Mouse (Mus musculus) kidney, adult 9 months (tissue): ENCODE measurements around the gene Phkg2.

Experiments used
- DNase-seq: peaks from one replicate; pipeline ENCODE4 v3.0.0; 2022

Phkg2 gene

DNA sequence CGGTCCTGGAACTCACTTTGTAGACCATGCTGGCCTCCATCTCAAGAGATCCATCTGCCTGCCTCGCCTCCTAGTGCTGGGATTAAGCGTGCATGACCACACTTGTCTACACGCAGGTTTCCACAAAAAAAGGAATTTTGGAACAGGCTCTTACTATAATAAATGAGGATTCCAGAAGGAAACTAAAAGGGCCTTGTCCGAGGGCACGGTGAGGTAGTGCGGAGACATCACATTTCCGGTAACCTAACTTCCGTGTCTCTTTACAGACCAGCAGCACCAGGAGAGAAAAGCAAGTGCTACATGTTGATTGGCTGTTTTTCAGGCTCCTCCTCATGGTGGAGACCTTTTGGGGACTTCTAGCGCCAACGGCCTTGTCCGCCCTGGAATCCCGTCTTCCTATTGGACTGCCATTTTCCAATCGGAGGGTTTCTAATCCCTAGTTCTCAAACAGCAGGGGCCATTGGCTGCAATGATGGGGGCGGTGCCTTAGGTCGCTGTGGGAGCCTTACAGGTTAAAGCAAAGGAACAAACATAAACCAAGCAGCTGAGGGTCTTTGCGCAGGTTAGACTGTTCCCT is at the start of gene Phkg2:
Gene Phkg2, plus strand, starts transcription at position 446 of the 577 bp plus-strand sequence.
- peak; percentile 99 for DNase-seq

GRCm38 (mm10) chr7:127541671-127542070 is 31.5 kb upstream of the Phkg2 start:
- DNase-seq, result no peak

DNA sequence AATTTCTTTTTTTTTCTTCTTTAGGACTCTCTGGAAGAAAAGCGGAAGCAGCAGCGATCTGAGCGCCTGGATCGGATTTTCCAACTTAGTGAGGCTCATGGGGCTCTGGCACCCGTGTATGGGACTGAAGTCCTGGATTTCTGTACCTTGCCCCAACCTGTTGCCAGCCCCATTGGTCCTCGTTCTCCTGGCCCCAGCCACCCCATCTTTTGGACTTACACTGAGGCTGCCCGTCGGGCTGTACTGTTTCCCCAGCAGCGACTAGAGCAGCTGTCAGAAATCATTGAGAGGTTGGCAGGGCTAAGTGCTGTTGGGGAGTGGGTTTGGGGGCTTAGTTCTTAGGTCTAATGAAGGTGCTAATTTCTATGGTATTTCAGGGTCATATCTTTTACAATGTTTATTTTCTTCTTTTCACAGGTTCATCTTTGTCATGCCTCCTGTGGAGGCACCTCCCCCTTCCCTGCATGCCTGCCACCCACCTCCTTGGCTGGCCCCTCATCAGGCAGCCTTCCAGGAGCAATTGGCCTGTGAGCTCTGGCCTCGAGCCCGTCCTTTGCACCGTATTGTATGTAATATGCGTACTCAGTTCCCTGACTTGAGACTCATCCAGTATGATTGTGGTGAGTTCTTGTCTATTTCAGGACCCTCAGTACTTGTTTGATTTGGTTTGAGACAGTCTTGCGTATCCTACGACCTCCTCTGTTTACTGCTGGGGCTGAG is 23.9 kb upstream of the Phkg2 start:
- no peak for DNase-seq

- no peak for DNase-seq
These were observed 21.6 kb upstream of the Phkg2 start for GRCm38 (mm10) chr7:127551558-127551957.

DNA sequence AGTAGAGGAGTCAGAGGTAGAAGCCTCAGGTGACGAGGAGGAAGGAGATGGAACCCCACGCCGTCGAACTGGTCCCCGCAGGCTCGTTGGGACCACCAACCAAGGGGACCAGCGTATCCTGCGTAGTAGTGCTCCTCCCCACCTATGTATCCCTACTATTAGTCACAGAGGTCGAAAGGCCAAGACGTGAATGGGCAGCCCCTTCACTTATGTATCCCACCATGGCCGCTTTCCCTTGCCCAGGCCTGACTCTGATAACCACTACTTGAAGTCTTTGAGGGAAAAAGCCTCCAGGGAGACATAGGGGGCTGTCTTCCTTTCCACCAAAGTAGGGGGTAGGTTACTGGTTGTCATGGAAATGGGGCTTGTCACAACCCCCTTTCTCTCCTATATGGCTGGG is 12.6 kb upstream of the Phkg2 start:
- DNase-seq, result no peak

DNA sequence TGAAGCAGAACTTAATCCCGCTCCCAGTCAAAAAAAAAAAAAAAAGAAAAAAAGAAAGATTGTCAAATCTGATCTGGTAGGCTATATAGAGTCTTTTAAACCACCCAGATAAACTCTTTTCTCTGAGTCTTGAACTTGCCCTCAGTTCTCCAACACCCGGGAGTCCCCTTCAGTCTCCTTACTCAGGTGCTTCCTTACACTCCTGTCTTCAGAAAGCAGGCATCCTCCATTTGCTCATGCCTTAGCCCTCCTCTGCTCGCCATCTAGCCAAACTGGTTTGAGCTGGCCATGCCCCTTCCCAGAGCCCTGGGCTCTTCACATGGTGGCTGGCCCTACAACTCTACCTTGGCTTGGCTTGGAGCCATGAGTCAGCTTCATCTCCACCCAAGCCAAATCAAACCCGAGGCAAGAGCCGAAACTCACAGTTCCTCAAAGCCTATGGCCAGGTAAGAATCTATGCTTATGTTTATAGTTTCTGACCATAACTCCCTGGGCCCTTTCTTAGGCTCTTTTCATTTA is 11.7 kb upstream of the Phkg2 start, which contains the start of gene Tmem265:
Gene Tmem265, plus strand, starts transcription at position 51 of the 519 bp plus-strand sequence.
- no peak for DNase-seq

DNA sequence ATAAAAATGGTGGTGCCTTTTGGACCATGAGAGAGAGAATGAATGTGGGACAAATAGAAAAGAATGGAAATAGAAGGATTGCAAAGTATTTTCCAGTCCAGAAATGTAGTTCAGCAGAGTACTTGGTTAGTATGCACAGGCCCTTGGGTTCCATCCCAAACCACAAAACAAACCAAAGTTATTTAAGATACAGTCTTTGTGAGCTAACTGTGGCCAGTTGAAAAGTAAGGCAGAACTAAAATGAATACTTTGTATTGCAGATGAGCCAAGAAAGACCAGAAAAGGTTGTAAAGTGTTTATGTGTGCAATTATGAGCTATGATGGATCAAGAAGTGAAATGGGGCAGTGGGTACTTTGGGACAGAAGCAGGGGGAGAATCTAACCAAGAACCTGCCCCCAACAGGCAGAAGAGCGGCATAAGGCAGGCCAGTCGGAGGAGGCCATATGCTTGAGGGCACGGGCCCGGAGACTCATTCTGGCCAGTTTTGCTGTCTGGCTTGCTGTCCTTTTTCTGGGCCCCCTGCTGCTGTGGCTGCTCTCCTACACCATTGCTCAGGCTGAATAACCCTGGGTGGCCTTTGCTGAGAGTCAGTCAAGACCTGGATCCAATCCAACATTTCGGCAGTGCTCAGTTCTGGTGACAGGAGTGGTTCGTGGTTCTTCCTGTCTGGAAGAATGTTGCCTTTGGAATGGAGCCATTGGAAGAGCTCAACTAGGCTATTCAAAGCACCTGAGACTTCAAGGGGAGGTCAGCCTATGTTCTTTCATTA is 8.6 kb upstream of the Phkg2 start:
- DNase-seq, result peak; percentile 50

GRCm38 (mm10) chr7:127573503-127574008 is 416 bp downstream of the Phkg2 start:
- no peak for DNase-seq

DNA sequence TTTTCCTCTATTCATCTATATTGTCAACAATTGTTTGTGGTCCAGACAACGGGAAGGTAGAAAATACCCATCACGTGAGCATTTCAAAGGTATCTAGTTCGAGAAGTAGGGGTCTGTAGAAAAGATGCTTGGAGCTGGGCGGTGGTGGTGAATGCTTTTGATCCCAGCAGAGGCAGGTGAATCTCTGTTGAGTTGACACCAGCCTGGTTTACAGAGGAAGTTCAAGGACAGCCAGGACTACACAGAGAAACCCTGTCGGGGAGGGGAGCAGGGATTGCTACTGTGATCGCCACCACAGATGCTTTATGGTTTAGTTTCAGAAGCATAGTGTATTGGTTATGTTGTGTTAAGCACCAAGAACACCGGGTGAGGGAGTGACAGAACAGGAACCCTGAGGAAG is 975 bp downstream of the Phkg2 start:
- no peak for DNase-seq

DNA sequence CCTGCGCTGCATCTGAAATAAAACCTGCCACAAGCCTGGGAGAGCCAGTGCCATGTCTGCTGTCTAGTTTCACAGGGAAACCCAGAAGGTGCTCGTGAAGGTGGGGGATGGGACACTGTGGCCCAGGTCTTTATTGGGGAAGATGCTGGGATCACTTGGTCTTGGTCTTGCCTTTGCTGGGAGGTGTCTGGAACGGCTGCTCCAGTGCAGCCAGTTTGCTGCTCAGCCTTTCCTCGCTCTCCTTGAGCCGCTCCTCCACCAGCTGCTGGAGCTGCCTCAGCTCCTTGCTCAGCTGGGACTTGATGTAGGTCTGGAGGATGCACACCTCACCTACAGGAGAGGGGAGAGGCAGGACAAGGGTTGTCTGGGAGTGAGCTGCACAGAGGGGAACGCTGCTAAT is 10.1 kb downstream of the Phkg2 start:
- no peak for DNase-seq

DNA sequence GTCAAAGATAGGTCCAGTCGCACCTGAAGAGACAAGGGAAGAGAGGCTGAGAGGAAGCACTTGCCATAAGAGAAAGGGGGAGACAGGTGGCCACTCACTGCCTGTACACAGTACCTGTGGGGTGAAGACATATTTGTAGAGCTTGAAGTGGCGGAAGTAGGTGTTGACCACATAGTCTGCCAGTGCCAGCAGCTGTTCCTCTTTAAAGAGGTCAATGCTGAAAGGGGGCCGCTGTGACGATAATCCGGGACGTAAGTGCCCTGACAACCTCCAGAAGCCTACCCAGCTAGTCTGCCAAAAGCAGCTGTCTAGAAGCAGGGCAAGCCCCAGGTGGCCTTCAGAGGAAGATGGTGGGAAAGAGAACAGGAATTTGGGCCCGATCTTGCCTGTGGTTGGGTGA is 11.9 kb downstream of the Phkg2 start:
- no peak for DNase-seq

GRCm38 (mm10) chr7:127586149-127586548 is 13.0 kb downstream of the Phkg2 start:
- DNase-seq, result no peak

- DNase-seq, result no peak
These were observed 14.1 kb downstream of the Phkg2 start for GRCm38 (mm10) chr7:127587196-127587595.

DNA sequence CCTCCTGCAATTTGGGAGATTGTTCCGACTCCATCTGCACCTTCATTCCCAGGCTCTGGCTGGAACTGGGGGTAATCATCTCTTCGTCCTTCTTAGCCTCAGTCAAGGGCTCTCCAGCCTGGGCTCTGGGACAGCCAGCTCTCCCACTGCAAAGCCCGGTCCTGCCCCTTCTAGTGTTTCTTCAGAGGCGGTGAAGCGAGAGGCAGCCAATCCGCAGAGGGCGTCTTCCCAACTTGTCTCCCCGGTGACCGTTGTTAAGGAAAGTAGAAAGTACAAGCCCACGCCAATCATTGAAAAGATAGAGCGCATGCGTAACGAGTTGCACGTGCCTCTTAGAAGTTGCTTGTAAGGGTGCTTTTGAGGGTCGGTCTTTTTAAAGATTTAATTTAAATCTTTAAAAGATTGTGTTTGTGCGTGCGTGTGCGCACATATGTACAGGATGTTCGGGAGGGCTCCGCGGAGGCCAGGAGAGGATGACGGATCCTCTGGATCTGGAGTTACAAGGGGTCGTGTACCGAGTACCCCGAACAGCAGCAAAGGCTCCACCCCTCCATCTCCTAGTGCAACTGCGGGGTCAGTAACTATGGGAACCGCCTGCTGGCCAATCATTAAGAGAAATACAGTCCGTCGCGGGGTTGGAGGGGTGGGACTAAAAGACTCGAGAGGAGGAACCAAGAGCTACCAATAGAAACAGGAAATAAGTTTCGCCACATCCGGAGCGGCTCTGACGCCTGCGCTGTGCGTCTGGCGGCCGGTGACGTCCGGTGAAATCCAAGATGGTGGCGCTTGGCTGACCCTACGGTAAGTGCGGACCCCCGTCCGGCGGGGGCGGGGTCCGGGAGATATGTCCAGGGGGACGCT is 15.1 kb downstream of the Phkg2 start, which contains the start of the genes Ccdc189 and Rnf40:
Gene Ccdc189, minus strand, starts transcription at position 585 of the 861 bp plus-strand sequence.
Gene Rnf40, plus strand, starts transcription at position 757 of the 861 bp plus-strand sequence.
- peak; percentile 99 for DNase-seq

GRCm38 (mm10) chr7:127588901-127589300 is 15.8 kb downstream of the Phkg2 start:
- DNase-seq, result no peak

DNA sequence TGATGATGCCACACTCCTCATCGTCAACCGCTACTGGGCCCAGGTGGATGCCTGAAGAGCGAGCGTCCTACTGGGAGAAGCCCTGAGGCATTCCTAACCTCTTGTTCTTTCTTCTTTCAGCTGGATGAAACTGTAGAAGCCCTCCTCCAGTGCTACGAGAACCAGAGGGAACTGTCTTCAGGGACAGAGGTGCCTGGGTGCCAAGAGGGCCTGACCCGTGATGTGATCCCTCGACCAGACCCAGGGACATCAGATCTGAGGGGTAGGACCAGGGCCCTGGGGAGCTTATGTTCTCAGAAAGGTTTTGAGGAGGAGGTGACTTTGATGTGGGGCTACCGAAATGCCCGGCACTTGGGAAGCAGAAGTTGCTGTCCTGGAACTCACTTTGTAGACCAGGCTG is 16.5 kb downstream of the Phkg2 start:
- no peak for DNase-seq

GRCm38 (mm10) chr7:127591108-127591507 is 18.0 kb downstream of the Phkg2 start:
- DNase-seq, result no peak

- no peak for DNase-seq
These were observed 19.4 kb downstream of the Phkg2 start for GRCm38 (mm10) chr7:127592575-127592974.

DNA sequence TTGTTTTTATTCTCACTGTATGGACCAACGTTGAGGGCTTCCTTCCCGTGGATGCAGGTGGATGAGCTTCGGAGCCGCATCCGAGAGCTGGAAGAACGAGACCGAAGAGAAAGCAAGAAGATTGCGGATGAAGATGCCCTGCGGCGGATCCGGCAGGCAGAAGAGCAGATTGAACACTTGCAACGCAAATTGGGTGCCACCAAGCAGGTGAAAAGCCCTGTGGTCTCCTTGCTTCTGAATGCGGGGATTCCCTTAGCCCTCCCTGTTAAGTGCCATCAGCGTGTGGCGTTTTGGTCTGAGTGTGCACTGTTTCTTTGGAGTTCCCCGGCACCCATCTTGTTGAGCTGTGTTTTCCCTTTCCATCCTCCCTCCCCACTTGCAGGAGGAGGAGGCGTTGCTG is 23.6 kb downstream of the Phkg2 start:
- no peak for DNase-seq

DNA sequence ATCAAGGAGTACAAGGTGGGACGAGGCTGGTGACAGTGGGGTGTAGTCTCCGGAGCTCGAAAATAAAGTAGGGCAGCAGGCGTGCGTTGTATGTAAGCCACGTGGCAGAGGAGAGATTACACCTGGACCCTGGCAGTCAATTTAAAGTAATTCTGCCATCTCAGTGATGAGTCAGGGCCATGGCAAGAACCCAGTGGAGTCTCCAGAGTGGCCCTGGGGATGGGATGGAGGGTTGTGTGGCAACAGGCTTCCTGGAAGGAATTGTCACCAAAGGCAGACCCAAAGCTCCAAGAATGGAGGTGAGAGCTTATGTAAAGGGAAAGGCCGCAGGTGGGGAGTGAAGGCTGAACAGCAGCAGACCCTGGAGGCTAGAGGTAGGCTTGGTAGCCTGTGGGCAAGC is 27.5 kb downstream of the Phkg2 start:
- no peak for DNase-seq

DNA sequence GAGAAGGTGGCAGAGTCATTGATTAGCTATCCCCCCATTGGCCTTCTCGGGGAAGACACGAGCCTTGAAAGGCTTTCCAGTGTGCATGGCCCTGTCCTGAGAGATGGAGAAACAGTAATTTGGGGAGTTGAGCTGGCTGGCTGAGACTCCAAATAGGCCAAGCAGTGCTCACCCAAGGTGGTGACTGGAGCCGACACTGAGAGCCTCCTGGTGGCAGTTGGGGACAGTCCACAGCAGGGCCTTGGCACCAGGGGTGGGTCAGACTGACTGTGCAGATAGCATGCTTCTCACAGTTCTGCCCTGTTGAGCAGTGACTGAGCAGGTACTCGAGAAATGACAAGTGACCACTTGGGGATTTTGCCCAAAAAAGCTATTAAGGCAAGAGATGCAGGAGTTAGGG is 28.6 kb downstream of the Phkg2 start:
- DNase-seq, result no peak

DNA sequence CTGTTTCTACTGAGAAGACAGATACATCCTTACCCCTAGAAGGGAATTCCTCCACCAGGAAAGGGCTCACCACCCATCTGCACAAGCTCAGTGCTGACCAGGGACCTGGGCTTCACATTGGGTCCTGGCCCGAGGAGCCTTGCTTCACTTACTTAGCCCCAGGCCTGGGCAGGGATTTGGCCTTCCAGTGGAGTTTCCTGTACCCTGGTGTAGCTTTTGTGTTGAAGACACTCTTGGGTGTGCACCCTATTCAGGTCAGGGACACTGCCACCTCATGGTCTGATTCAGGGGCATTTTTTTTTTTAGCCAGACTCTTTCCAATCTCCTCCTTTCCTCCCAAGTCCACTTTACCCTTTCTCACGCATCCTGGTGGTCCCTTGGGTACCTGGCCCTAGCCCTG is 29.8 kb downstream of the Phkg2 start:
- no peak for DNase-seq
